Comparison of ENCODE assay signal across 16 mouse cellular contexts in genomic region chr12:17487336-17487735, GRCm38 (mm10). TPM values are rescaled to one million over a fixed set of nuclear protein-coding genes. Genes with fewer than 3 reads are reported as not detected.
DNase-seq lines count a peak whose midpoint lies in the region; ATAC-seq lines count a peak whose summit lies in the region.
"Had no signal": no experiment of that assay in that cellular context is flagged by ENCODE, and none has a peak within 500 bp of the region (broad histone marks: within the 10 kb centered on the region; RNA-seq: fewer than 3 reads in every experiment).

No protein-coding gene starts in this region.

- no peaks in the 10 kb centered on the region for H3K9me3 ChIP-seq in forebrain, embryonic 15.5 days
- H3K9me3 ChIP-seq in forebrain, embryonic 13.5 days (replicated peaks): no peaks in the 10 kb centered on the region
- H3K9me3 ChIP-seq in midbrain, embryonic 15.5 days: no peaks in the 10 kb centered on the region
- no peaks in the 10 kb centered on the region for H3K9me3 ChIP-seq in midbrain, embryonic 10.5 days (replicated peaks)
- H3K9me3 ChIP-seq: embryonic facial prominence, embryonic 10.5 days; heart, embryonic 10.5 days; limb, embryonic 15.5 days; stomach, embryonic 15.5 days had no signal

- H3K27me3 ChIP-seq in forebrain, embryonic 15.5 days: no peaks in the 10 kb centered on the region
- H3K27me3 ChIP-seq in forebrain, embryonic 13.5 days: no peaks in the 10 kb centered on the region
- no peaks in the 10 kb centered on the region for H3K27me3 ChIP-seq in midbrain, embryonic 15.5 days (replicated peaks)
- no peaks in the 10 kb centered on the region for H3K27me3 ChIP-seq in midbrain, embryonic 10.5 days (ENCODE audit: low read depth, poor library complexity, severe bottlenecking)
- H3K27me3 ChIP-seq: limb, embryonic 15.5 days; stomach, embryonic 15.5 days had no signal

- H3K36me3 ChIP-seq in forebrain, embryonic 15.5 days: no peaks in the 10 kb centered on the region
- H3K36me3 ChIP-seq in forebrain, embryonic 13.5 days (ENCODE audit: poor library complexity, severe bottlenecking): no peaks in the 10 kb centered on the region
- no peaks in the 10 kb centered on the region for H3K36me3 ChIP-seq in midbrain, embryonic 15.5 days (replicated peaks)
- no peaks in the 10 kb centered on the region for H3K36me3 ChIP-seq in midbrain, embryonic 10.5 days
- H3K36me3 ChIP-seq: embryonic facial prominence, embryonic 10.5 days; heart, embryonic 10.5 days; limb, embryonic 15.5 days; stomach, embryonic 15.5 days had no signal

- H3K9ac ChIP-seq in forebrain, embryonic 15.5 days (replicated peaks): no peak overlapping the region
- no peak overlapping the region for H3K9ac ChIP-seq in forebrain, embryonic 13.5 days
- no peak overlapping the region for H3K9ac ChIP-seq in midbrain, embryonic 15.5 days
- H3K9ac ChIP-seq: limb, embryonic 15.5 days; stomach, embryonic 15.5 days had no signal

- no peak for DNase-seq in midbrain, embryonic 10.5 days (ENCODE audit: low spot score)
- DNase-seq in thymus, postnatal 4 days: peak; percentile 3
- DNase-seq in thymus, postnatal 14 days: no peak
- no peak for DNase-seq in adrenal gland, postnatal 10 days
- DNase-seq in adrenal gland, adult 18-20 months (ENCODE audit: low spot score in 2 of 2): no peak
- DNase-seq: cerebellum, adult 9-10 months; kidney, adult 18-20 months; left cerebral cortex, postnatal 4 days; retina, postnatal 1 day had no signal

- ATAC-seq in forebrain, embryonic 15.5 days (replicated peaks): no peak
- no peak for ATAC-seq in forebrain, embryonic 13.5 days
- ATAC-seq in midbrain, embryonic 15.5 days (replicated peaks): 0 out of 2 replicates have a peak, but pooled peaks have one; percentile 65

- no peak overlapping the region for H3K4me3 ChIP-seq in forebrain, embryonic 15.5 days
- no peak overlapping the region for H3K4me3 ChIP-seq in forebrain, embryonic 13.5 days
- H3K4me3 ChIP-seq in midbrain, embryonic 15.5 days: no peak overlapping the region
- no peak overlapping the region for H3K4me3 ChIP-seq in midbrain, embryonic 10.5 days
- H3K4me3 ChIP-seq: embryonic facial prominence, embryonic 10.5 days; heart, embryonic 10.5 days; limb, embryonic 15.5 days; stomach, embryonic 15.5 days had no signal

- peak overlapping the region; percentile 65 for H3K27ac ChIP-seq in forebrain, embryonic 15.5 days (replicated peaks)
- H3K27ac ChIP-seq in forebrain, embryonic 13.5 days: no peak overlapping the region
- H3K27ac ChIP-seq in midbrain, embryonic 15.5 days: peak overlapping the region; percentile 55; the same call in 1 of the 2 replicates
- H3K27ac ChIP-seq in midbrain, embryonic 10.5 days (replicated peaks): no peak overlapping the region
- H3K27ac ChIP-seq: embryonic facial prominence, embryonic 10.5 days; heart, embryonic 10.5 days; limb, embryonic 15.5 days; stomach, embryonic 15.5 days had no signal

- peaks cover 14% of the 10 kb centered on the region for H3K4me1 ChIP-seq in forebrain, embryonic 15.5 days
- peaks cover 11% of the 10 kb centered on the region for H3K4me1 ChIP-seq in forebrain, embryonic 13.5 days
- peaks cover 6% of the 10 kb centered on the region; the same call in 1 of the 2 replicates for H3K4me1 ChIP-seq in midbrain, embryonic 15.5 days
- peaks cover 11% of the 10 kb centered on the region for H3K4me1 ChIP-seq in midbrain, embryonic 10.5 days
- H3K4me1 ChIP-seq: limb, embryonic 15.5 days; stomach, embryonic 15.5 days had no signal

- 26% methylated on average over 1 of the region's 1 CpGs for WGBS in forebrain, embryonic 15.5 days
- 24% methylated on average over 1 of the region's 1 CpGs for WGBS in forebrain, embryonic 13.5 days
- WGBS in midbrain, embryonic 15.5 days: 17% methylated on average over 1 of the region's 1 CpGs
- 40% methylated on average over 1 of the region's 1 CpGs for WGBS in midbrain, embryonic 10.5 days

- H3K4me2 ChIP-seq in forebrain, embryonic 15.5 days (replicated peaks): no peak overlapping the region
- no peak overlapping the region for H3K4me2 ChIP-seq in forebrain, embryonic 13.5 days
- H3K4me2 ChIP-seq in midbrain, embryonic 15.5 days: no peak overlapping the region
- H3K4me2 ChIP-seq: limb, embryonic 15.5 days; stomach, embryonic 15.5 days had no signal

RNA-seq across cellular contexts. Expression of gene Odc1, which starts 57.3 kb away (rescaled TPM):
- polyA plus RNA-seq in forebrain, embryonic 15.5 days (2015; fragmentation: Nextera tagmentation; extraction: Ambion mirVana): 231 and 237 TPM in 2 replicates
- polyA plus RNA-seq in forebrain, embryonic 13.5 days (2015; fragmentation: Nextera tagmentation; extraction: Ambion mirVana): 236 and 267 TPM in 2 replicates
- 138 and 148 TPM in 2 replicates for polyA plus RNA-seq in midbrain, embryonic 15.5 days (2015; fragmentation: Nextera tagmentation; extraction: Ambion mirVana)
- polyA plus RNA-seq in midbrain, embryonic 10.5 days (2016; fragmentation: Nextera tagmentation; extraction: Ambion mirVana): 269 and 305 TPM in 2 replicates
- total RNA-seq in adrenal gland, postnatal 10 days (2021): 100 to 1,000 TPM; 149 to 195 TPM
- 100 to 1,000 TPM; 331 to 566 TPM for total RNA-seq in adrenal gland, adult 18-20 months (2021)

Comparison
In these comparisons a context has a peak if more than half of its experiments do, and no peak if none do; other contexts are left out.
1. H3K27ac ChIP-seq: peak in forebrain, embryonic 15.5 days (single experiment) and midbrain, embryonic 15.5 days (single experiment); none in forebrain, embryonic 13.5 days (single experiment) and midbrain, embryonic 10.5 days (single experiment).